Mouse (Mus musculus) liver, embryonic 11.5 days (tissue): ENCODE data around the gene Acer2. TPM values are rescaled to one million over a fixed set of nuclear protein-coding genes. Genes with fewer than 3 reads are reported as not detected.

ENCODE experiments used
- ATAC-seq: fragments of 200-750 bp; cut with Nextera tagmentation; replicated peaks from 2 replicates; pipeline ENCODE4 v1.8.0; 2017; ENCODE audit warnings: moderate number of reproducible peaks, mild to moderate bottlenecking, moderate TSS enrichment, moderate library complexity; ENCODE audit not compliant: low FRiP score
- DNase-seq: peaks from one replicate; pipeline ENCODE4 v3.0.0-alpha.2; 2017; ENCODE audit warnings: low spot score
- H3K27ac ChIP-seq: fragments of 300-500 bp; sonication (generic); 2 replicates; pipeline ENCODE4 v1.5.1; 2014; ENCODE audit warnings: mild to moderate bottlenecking, low read depth, low read length, control low read depth
- H3K27me3 ChIP-seq: fragments of 300-500 bp; sonication (generic); replicated peaks from 2 replicates; pipeline ENCODE4 v1.6.1; 2014; ENCODE audit warnings: low read length, mixed read lengths; ENCODE audit not compliant: control insufficient read depth, insufficient read depth
- H3K36me3 ChIP-seq: fragments of 300-500 bp; sonication (generic); 2 replicates; pipeline ENCODE4 v1.6.1; 2014; ENCODE audit warnings: mild to moderate bottlenecking, low read length, moderate library complexity, mixed read lengths; ENCODE audit not compliant: control insufficient read depth, insufficient read depth
- H3K4me1 ChIP-seq: fragments of 300-500 bp; sonication (generic); replicated peaks from 2 replicates; pipeline ENCODE4 v1.6.1; 2014; ENCODE audit warnings: low read length, mixed read lengths; ENCODE audit not compliant: control insufficient read depth, insufficient read depth
- H3K4me2 ChIP-seq: fragments of 300-500 bp; sonication (generic); 2 replicates; pipeline ENCODE4 v1.6.1; 2014; ENCODE audit warnings: mild to moderate bottlenecking, control low read depth, moderate library complexity
- H3K4me3 ChIP-seq: fragments of 300-500 bp; sonication (generic); 2 replicates; pipeline ENCODE4 v1.5.1; 2014; ENCODE audit warnings: low read depth, low read length, control low read depth
- H3K9ac ChIP-seq: fragments of 300-500 bp; sonication (generic); 2 replicates; pipeline ENCODE4 v1.6.1; 2014; ENCODE audit warnings: low read depth, low read length, control low read depth
- H3K9me3 ChIP-seq: fragments of 300-500 bp; sonication (generic); 2 replicates; pipeline ENCODE4 v1.6.1; 2016; ENCODE audit warnings: low read length, inconsistent platforms, mixed read lengths; ENCODE audit not compliant: control insufficient read depth
- WGBS: fragments of 180-500 bp; shearing (Covaris S2); extraction: QIAGEN DNeasy Blood & Tissue Kit; methylation state at CpG from one replicate; pipeline ENCODE4 v1.1.7; 2014; 5-methylcytosine and 5-hydroxymethylcytosine counted together
- polyA plus RNA-seq: library from polyadenylated mRNA; unstranded; fragments of >200 nt; fragmentation: Nextera tagmentation; extraction: Ambion mirVana; gene quantifications from 2 replicates; pipeline ENCODE4 v1.2.1, GENCODE M21; 2014

Acer2 gene
- polyA plus RNA-seq, 1 experiment from 2014 or later = 19.4 TPM

GRCm38 (mm10) chr4:86881178-86881577, 7.0 kb downstream of the Acer2 start:
- ATAC-seq (no peak), DNase-seq (no peak)
- H3K4me1 ChIP-seq = 0 out of 2 replicates have a peak, but pooled peaks cover 2% of the 10 kb centered on the region
- no peak overlapping the region for H3K4me2 ChIP-seq
- no peak overlapping the region for H3K9ac ChIP-seq
- no peaks in the 10 kb centered on the region for H3K36me3 ChIP-seq
- no peak overlapping the region for H3K4me3 ChIP-seq
- WGBS = 87% methylated on average over 4 of the region's 4 CpGs
- no peak overlapping the region for H3K27ac ChIP-seq
- no peaks in the 10 kb centered on the region for H3K9me3 ChIP-seq
- H3K27me3 ChIP-seq = no peaks in the 10 kb centered on the region

GRCm38 (mm10) chr4:86882413-86882812, 8.2 kb downstream of the Acer2 start:
- no peaks in the 10 kb centered on the region for H3K27me3 ChIP-seq
- H3K27ac ChIP-seq = no peak overlapping the region
- no peak overlapping the region for H3K4me3 ChIP-seq
- DNase-seq (no peak), ATAC-seq (no peak)
- H3K4me1 ChIP-seq = peaks cover 7% of the 10 kb centered on the region; the same call in 1 of the 2 replicates
- no peak overlapping the region for H3K4me2 ChIP-seq
- H3K36me3 ChIP-seq = no peaks in the 10 kb centered on the region
- 55% methylated on average over 2 of the region's 2 CpGs for WGBS
- no peaks in the 10 kb centered on the region for H3K9me3 ChIP-seq
- H3K9ac ChIP-seq = no peak overlapping the region

- Histone ChIP-seq H3K9ac (no peak overlapping the region), H3K36me3 (no peaks in the 10 kb centered on the region), H3K27me3 (no peaks in the 10 kb centered on the region), H3K27ac (no peak overlapping the region), H3K4me3 (no peak overlapping the region), H3K9me3 (no peaks in the 10 kb centered on the region), H3K4me2 (no peak overlapping the region), H3K4me1 (peaks cover 7% of the 10 kb centered on the region; the same call in 1 of the 2 replicates)
- ATAC-seq (peak; percentile 56), DNase-seq (no peak)
- WGBS = 37% methylated on average over 4 of the region's 4 CpGs
These were observed 10.7 kb downstream of the Acer2 start for GRCm38 (mm10) chr4:86884945-86885344.

GRCm38 (mm10) chr4:86885790-86886159, 11.6 kb downstream of the Acer2 start:
- ATAC-seq (peak; percentile 68), DNase-seq (peak; percentile 59)
- peak overlapping the region; percentile 56 for H3K9ac ChIP-seq
- no peaks in the 10 kb centered on the region for H3K9me3 ChIP-seq
- H3K27ac ChIP-seq = peak overlapping the region; percentile 45; the same call in 1 of the 2 replicates
- WGBS = 19% methylated on average over 12 of the region's 12 CpGs
- H3K4me1 ChIP-seq = peaks cover 7% of the 10 kb centered on the region; the same call in 1 of the 2 replicates
- H3K27me3 ChIP-seq = no peaks in the 10 kb centered on the region
- peak overlapping the region; percentile 50 for H3K4me3 ChIP-seq
- H3K4me2 ChIP-seq = peak overlapping the region; percentile 85
- no peaks in the 10 kb centered on the region for H3K36me3 ChIP-seq

GRCm38 (mm10) chr4:86886160-86886878, 12.1 kb downstream of the Acer2 start:
- Histone ChIP-seq H3K4me1 (peaks cover 7% of the 10 kb centered on the region; the same call in 1 of the 2 replicates), H3K4me2 (peak overlapping the region; percentile 85), H3K36me3 (no peaks in the 10 kb centered on the region), H3K27me3 (no peaks in the 10 kb centered on the region), H3K9me3 (no peaks in the 10 kb centered on the region), H3K27ac (peak overlapping the region; percentile 45), H3K9ac (peak overlapping the region; percentile 56), H3K4me3 (peak overlapping the region; percentile 50)
- peak; percentile 73 for ATAC-seq
- 8% methylated on average over 18 of the region's 18 CpGs for WGBS
- peak; percentile 58 for DNase-seq

GRCm38 (mm10) chr4:86887879-86888278, 13.7 kb downstream of the Acer2 start:
- ATAC-seq (no peak), DNase-seq (no peak)
- H3K4me1 ChIP-seq = peaks cover 7% of the 10 kb centered on the region; the same call in 1 of the 2 replicates
- no peak overlapping the region for H3K27ac ChIP-seq
- H3K27me3 ChIP-seq = no peaks in the 10 kb centered on the region
- no peak overlapping the region for H3K4me2 ChIP-seq
- no peak overlapping the region for H3K9ac ChIP-seq
- no peaks in the 10 kb centered on the region for H3K36me3 ChIP-seq
- WGBS = 68% methylated on average over 5 of the region's 5 CpGs
- H3K4me3 ChIP-seq = no peak overlapping the region
- no peaks in the 10 kb centered on the region for H3K9me3 ChIP-seq

GRCm38 (mm10) chr4:86897411-86897810, 23.2 kb downstream of the Acer2 start:
- Histone ChIP-seq H3K9ac (no peak overlapping the region), H3K4me2 (no peak overlapping the region), H3K36me3 (no peaks in the 10 kb centered on the region), H3K27ac (no peak overlapping the region), H3K9me3 (no peaks in the 10 kb centered on the region), H3K4me1 (peaks cover 6% of the 10 kb centered on the region; the same call in 1 of the 2 replicates), H3K4me3 (no peak overlapping the region), H3K27me3 (no peaks in the 10 kb centered on the region)
- WGBS = 65% methylated on average over 7 of the region's 7 CpGs
- no peak for ATAC-seq
- no peak for DNase-seq

- H3K4me1 ChIP-seq = peaks cover 6% of the 10 kb centered on the region; the same call in 1 of the 2 replicates
- H3K4me2 ChIP-seq = no peak overlapping the region
- H3K9ac ChIP-seq = no peak overlapping the region
- no peaks in the 10 kb centered on the region for H3K36me3 ChIP-seq
- peak; percentile 51; the same call in 1 of the 2 replicates for ATAC-seq
- DNase-seq = no peak
- H3K27me3 ChIP-seq = no peaks in the 10 kb centered on the region
- H3K4me3 ChIP-seq = no peak overlapping the region
- peak overlapping the region; percentile 8; the same call in 1 of the 2 replicates for H3K27ac ChIP-seq
- no peaks in the 10 kb centered on the region for H3K9me3 ChIP-seq
- WGBS = 31% methylated on average over 14 of the region's 14 CpGs
These were observed 24.7 kb downstream of the Acer2 start for GRCm38 (mm10) chr4:86898791-86899474.
